Mouse (Mus musculus) MEL-GATA-1-ER (cell line): ENCODE measurements around the gene 2900026A02Rik.

Experiments used
- DNase-seq: peaks from one replicate; pipeline ENCODE4 v3.0.0-alpha.2; 2012; ENCODE audit warnings: low read depth; ENCODE audit errors: extremely low read depth

2900026A02Rik gene

DNA sequence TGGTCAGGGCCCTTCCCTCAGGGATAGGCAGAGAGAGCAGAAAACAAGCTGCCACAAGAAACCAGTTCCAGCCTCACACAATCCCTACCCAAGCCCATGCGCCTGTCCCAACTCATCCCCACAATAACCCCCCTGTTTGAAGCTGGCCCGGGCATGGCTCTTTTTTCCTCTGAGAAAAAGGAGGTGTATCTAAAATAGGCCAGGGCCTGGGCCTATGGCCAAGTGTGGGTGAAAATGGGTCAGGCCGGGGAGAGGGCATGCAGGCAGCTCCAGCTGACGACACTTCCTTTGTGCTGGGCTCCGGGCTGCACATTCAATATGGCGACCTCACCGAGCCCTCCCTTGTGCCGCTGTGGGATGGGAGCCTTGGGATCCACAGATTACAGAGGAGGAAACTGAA, 177.5 kb downstream of the 2900026A02Rik start:
- DNase-seq = no peak

DNA sequence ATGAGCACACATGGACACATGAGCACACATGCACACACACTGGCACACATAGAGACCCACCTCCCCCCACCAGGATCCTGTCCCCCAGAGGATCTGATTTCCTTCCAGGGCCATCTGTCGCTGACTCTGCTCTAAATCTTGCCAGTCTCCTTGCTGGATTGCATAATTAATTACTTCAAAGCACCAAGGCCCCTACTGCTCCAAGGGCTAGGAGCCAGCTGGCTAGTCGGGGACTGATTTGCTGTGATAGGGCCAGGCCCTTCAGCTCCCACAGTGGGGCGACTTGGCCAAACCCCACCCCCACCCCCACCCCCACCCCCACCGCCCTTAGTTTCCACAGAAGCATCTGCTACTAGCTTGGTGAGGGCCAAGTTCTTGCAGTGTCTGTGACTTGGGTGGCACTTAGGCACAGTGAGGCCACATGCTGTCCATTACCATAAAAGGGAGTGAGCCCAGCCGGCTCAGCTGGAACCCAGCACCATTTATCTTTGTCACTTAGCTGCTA, 179.4 kb downstream of the 2900026A02Rik start:
- DNase-seq = no peak

DNA sequence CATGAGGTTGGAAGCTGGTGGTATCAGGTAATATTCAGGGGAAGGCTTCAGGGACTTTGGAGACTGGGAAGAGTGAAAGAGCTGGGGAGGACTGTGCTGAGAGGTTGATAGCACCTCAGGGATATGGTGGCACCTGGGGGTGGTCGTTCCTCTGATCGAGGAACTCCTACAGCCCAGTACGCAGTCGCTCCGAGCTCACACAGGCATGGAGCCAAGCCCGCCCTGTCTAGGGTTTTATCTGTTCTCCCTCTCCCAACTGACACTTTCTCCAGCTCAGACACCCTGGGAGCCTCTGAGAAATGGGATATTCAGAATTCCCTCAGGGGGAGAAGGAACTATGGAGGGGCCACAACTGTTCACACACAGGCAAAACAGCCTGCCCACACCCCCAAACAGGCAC, 180.3 kb downstream of the 2900026A02Rik start:
- DNase-seq = no peak

DNA sequence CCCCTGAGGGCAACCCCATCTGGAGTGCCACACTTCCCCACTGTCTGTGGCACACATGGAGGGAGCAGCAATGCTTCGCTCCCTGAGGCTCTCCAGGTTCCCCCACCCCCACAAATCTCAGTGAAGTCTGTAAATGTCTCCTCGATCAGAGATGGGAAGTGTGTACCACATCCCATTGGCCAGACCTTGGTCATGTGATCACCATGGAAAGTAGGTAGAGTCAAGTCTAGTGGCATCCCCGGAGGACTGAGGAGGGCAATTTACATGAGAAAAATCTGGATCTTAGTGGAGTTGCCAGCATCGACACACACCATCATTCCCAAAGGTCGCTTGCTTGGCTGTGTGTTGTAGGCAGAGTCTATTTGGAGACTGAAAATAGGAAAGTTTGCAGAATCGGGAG, 182.4 kb downstream of the 2900026A02Rik start:
- DNase-seq = no peak
